Mouse (Mus musculus): ENCODE measurements around the gene Taar7a. TPM values are rescaled to one million over a fixed set of nuclear protein-coding genes. Genes with fewer than 3 reads are reported as not detected.

Taar7a gene
- not detected in 2 replicates for polyA plus RNA-seq (2012; rRNA removed; ENCODE audit: low replicate concordance)

GRCm38 (mm10) chr10:23993381-23993780 lies at the start of gene Taar7a:
Taar7a (minus strand) TSS chr10:23993481.

GRCm38 (mm10) chr10:24037314-24037713 lies 44.0 kb upstream of the Taar7a start, which contains the start of gene Taar7e:
Taar7e (plus strand) TSS chr10:24037614.

GRCm38 (mm10) chr10:24026922-24027321 lies 33.6 kb upstream of the Taar7a start, which contains the start of gene Taar7d:
Taar7d (plus strand) TSS chr10:24027222.

GRCm38 (mm10) chr10:23999639-24000038 lies 6.4 kb upstream of the Taar7a start, which contains the start of gene Taar7b:
Taar7b (plus strand) TSS chr10:23999939.

GRCm38 (mm10) chr10:23985546-23985945 lies 7.7 kb downstream of the Taar7a start, which contains the start of gene Taar6:
Taar6 (minus strand) TSS chr10:23985646.

GRCm38 (mm10) chr10:23970656-23971165 lies 22.6 kb downstream of the Taar7a start, which contains the start of gene Taar5:
Taar5 (plus strand) TSS chr10:23970706.

GRCm38 (mm10) chr10:23960444-23960915 lies 32.8 kb downstream of the Taar7a start, which contains the start of gene Taar4:
Taar4 (plus strand) TSS chr10:23960494.

GRCm38 (mm10) chr10:23949508-23950005 lies 43.7 kb downstream of the Taar7a start, which contains the start of gene Taar3:
Taar3 (plus strand) TSS chr10:23949558.

Other genes starting within 250 kb of the Taar7a start
- gene Rps12, start 206.2 kb downstream of the Taar7a start, polyA plus RNA-seq (2012; rRNA removed; ENCODE audit: low replicate concordance): 949 and 1,914 TPM in 2 replicates
- gene Slc18b1, start 196.5 kb downstream of the Taar7a start, polyA plus RNA-seq (2012; rRNA removed; ENCODE audit: low replicate concordance): 23.6 and 44.7 TPM in 2 replicates
- 11.5 and 34.9 TPM in 2 replicates for gene Vnn3, start 142.0 kb downstream of the Taar7a start, polyA plus RNA-seq (2012; rRNA removed; ENCODE audit: low replicate concordance)
- gene Vnn1, start 98.8 kb downstream of the Taar7a start, polyA plus RNA-seq (2012; rRNA removed; ENCODE audit: low replicate concordance): 3.1 TPM in 2 replicates
- not detected in 2 replicates for gene Taar1, start 73.1 kb downstream of the Taar7a start, polyA plus RNA-seq (2012; rRNA removed; ENCODE audit: low replicate concordance)
- gene Taar2, start 54.9 kb downstream of the Taar7a start, polyA plus RNA-seq (2012; rRNA removed; ENCODE audit: low replicate concordance): 0.11 TPM in 1 of 2 replicates, not detected in the other
- gene Taar3, start 43.9 kb downstream of the Taar7a start, polyA plus RNA-seq (2012; rRNA removed; ENCODE audit: low replicate concordance): not detected in 2 replicates
- gene Taar4, start 33.0 kb downstream of the Taar7a start, polyA plus RNA-seq (2012; rRNA removed; ENCODE audit: low replicate concordance): 0.14 TPM in 1 of 2 replicates, not detected in the other
- gene Taar5, start 22.8 kb downstream of the Taar7a start, polyA plus RNA-seq (2012; rRNA removed; ENCODE audit: low replicate concordance): not detected in 2 replicates
- not detected in 2 replicates for gene Taar6, start 7.8 kb downstream of the Taar7a start, polyA plus RNA-seq (2012; rRNA removed; ENCODE audit: low replicate concordance)
- gene Taar7b, start 6.5 kb upstream of the Taar7a start, polyA plus RNA-seq (2012; rRNA removed; ENCODE audit: low replicate concordance): not detected in 2 replicates
- gene Taar7d, start 33.7 kb upstream of the Taar7a start, polyA plus RNA-seq (2012; rRNA removed; ENCODE audit: low replicate concordance): not detected in 2 replicates
- not detected in 2 replicates for gene Taar7e, start 44.1 kb upstream of the Taar7a start, polyA plus RNA-seq (2012; rRNA removed; ENCODE audit: low replicate concordance)
- not detected in 2 replicates for gene Taar7f, start 56.0 kb upstream of the Taar7a start, polyA plus RNA-seq (2012; rRNA removed; ENCODE audit: low replicate concordance)
- not detected in 2 replicates for gene Taar8a, start 83.0 kb upstream of the Taar7a start, polyA plus RNA-seq (2012; rRNA removed; ENCODE audit: low replicate concordance)
- not detected in 2 replicates for gene Taar8b, start 98.8 kb upstream of the Taar7a start, polyA plus RNA-seq (2012; rRNA removed; ENCODE audit: low replicate concordance)
- gene Taar8c, start 108.4 kb upstream of the Taar7a start, polyA plus RNA-seq (2012; rRNA removed; ENCODE audit: low replicate concordance): not detected in 2 replicates
- gene Taar9, start 116.1 kb upstream of the Taar7a start, polyA plus RNA-seq (2012; rRNA removed; ENCODE audit: low replicate concordance): not detected in 2 replicates
- gene Stx7, start 155.8 kb upstream of the Taar7a start, polyA plus RNA-seq (2012; rRNA removed; ENCODE audit: low replicate concordance): 63.4 and 63.9 TPM in 2 replicates
- 0.85 and 7.1 TPM in 2 replicates for gene Moxd1, start 230.0 kb upstream of the Taar7a start, polyA plus RNA-seq (2012; rRNA removed; ENCODE audit: low replicate concordance)

Data from subcutaneous adipose tissue, adult 2 months (tissue).